Mouse (Mus musculus) T-cell, adult 2 months (primary cell): Measurements from ENCODE around the gene Btbd11.

Experiments
- DNase-seq: peaks from one replicate; pipeline ENCODE4 v3.0.0; 2022; ENCODE audit warnings: low spot score

The Btbd11 gene

GRCm38 (mm10) chr10:85421629-85422012 is 35.0 kb downstream of the Btbd11 start:
- DNase-seq = no peak

GRCm38 (mm10) chr10:85425756-85426155 is 39.1 kb downstream of the Btbd11 start:
- no peak for DNase-seq

- DNase-seq = no peak
Observed at GRCm38 (mm10) chr10:85437217-85437616, 50.6 kb downstream of the Btbd11 start.

GRCm38 (mm10) chr10:85443371-85443770 is 56.8 kb downstream of the Btbd11 start:
- DNase-seq = no peak

- DNase-seq = no peak
Observed at GRCm38 (mm10) chr10:85445891-85446290, 59.3 kb downstream of the Btbd11 start.

GRCm38 (mm10) chr10:85446700-85447099 is 60.1 kb downstream of the Btbd11 start:
- DNase-seq = no peak

- DNase-seq = no peak
Observed at GRCm38 (mm10) chr10:85447869-85448268, 61.3 kb downstream of the Btbd11 start.

GRCm38 (mm10) chr10:85451629-85452368 is 65.2 kb downstream of the Btbd11 start:
- no peak for DNase-seq

- DNase-seq = no peak
Observed at GRCm38 (mm10) chr10:85453221-85453775, 66.7 kb downstream of the Btbd11 start.

GRCm38 (mm10) chr10:85455985-85456384 is 69.4 kb downstream of the Btbd11 start:
- no peak for DNase-seq

- DNase-seq = no peak
Observed at GRCm38 (mm10) chr10:85458744-85459344, 72.2 kb downstream of the Btbd11 start.

- no peak for DNase-seq
Observed at GRCm38 (mm10) chr10:85460736-85461135, 74.1 kb downstream of the Btbd11 start.

- DNase-seq = no peak
Observed at GRCm38 (mm10) chr10:85464152-85464551, 77.5 kb downstream of the Btbd11 start.

GRCm38 (mm10) chr10:85465516-85466408 is 79.1 kb downstream of the Btbd11 start:
- DNase-seq = no peak

GRCm38 (mm10) chr10:85466409-85466761 is 79.8 kb downstream of the Btbd11 start:
- no peak for DNase-seq

- DNase-seq = no peak
Observed at GRCm38 (mm10) chr10:85467393-85467792, 80.8 kb downstream of the Btbd11 start.

GRCm38 (mm10) chr10:85468527-85468926 is 81.9 kb downstream of the Btbd11 start:
- DNase-seq = no peak

- no peak for DNase-seq
Observed at GRCm38 (mm10) chr10:85469341-85469740, 82.7 kb downstream of the Btbd11 start.

- no peak for DNase-seq
Observed at GRCm38 (mm10) chr10:85473265-85473664, 86.7 kb downstream of the Btbd11 start.

GRCm38 (mm10) chr10:85473871-85474270 is 87.3 kb downstream of the Btbd11 start:
- DNase-seq = no peak

GRCm38 (mm10) chr10:85475642-85476345 is 89.2 kb downstream of the Btbd11 start:
- no peak for DNase-seq
